Mouse (Mus musculus) heart, postnatal 0 days (tissue): ENCODE data around the gene Eif2b2.

Source experiments
- CTCF ChIP-seq: IDR thresholded peaks from 2 replicates; pipeline ENCODE4 v1.5.1; 2016; ENCODE audit warnings: antibody characterized with exemption, control low read depth, low read depth
- EP300 ChIP-seq: IDR thresholded peaks from 2 replicates; pipeline ENCODE4 v1.6.1; 2016; ENCODE audit warnings: antibody characterized with exemption, low read depth

GRCm38 (mm10) chr12:85185810-85186209, 33.5 kb upstream of the Eif2b2 start:
- no peak for TF ChIP-seq CTCF
- no peak for TF ChIP-seq EP300
